Mouse (Mus musculus) ES-CJ7 (cell line): ENCODE data around the gene Fzr1.

Source experiments
- DNase-seq: peaks from one replicate; pipeline ENCODE4 v3.0.0; 2011; ENCODE audit warnings: low read depth, low spot score

Fzr1 gene

GRCm38 (mm10) chr10:81377793-81378552 is at the start of gene Fzr1:
Gene Fzr1, minus strand, starts transcription at chr10:81378516.
- no peak for DNase-seq

GRCm38 (mm10) chr10:81427804-81428506 is 49.6 kb upstream of the Fzr1 start:
- peak; percentile 16 for DNase-seq

- DNase-seq, result no peak
These were observed 49.0 kb upstream of the Fzr1 start for GRCm38 (mm10) chr10:81427327-81427726.

GRCm38 (mm10) chr10:81426897-81427296 is 48.6 kb upstream of the Fzr1 start:
- peak; percentile 9 for DNase-seq

DNA sequence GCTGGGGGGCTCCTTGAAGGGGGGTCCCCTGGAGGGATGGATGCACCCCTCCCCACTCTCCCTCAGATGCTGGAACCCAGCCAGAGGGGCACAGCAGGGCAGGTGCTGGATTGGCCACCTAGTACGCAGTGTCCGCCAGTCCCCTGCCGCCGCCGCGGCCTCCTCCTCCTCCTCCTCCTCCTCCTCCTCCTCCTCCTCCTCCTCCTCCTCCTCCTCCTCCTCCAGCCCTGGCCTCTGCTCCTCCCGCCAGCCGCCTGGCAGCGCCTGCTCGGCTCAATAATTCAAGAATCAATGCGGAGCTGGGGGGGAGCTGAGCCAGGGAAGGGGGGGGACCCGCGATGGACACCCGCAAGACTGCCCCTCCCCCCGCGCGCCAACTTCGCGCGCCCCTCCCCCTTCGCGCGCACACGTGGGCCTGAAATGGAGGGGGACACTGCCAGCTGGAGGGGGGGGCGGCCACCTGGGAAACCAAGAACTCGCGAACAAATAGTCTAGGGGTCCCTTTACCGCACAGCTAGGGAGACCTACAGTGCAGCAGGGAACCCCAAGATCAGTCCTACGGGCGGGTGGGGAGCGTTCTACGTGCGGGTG is 47.9 kb upstream of the Fzr1 start:
- no peak for DNase-seq

- peak; percentile 16 for DNase-seq
These were observed 47.0 kb upstream of the Fzr1 start for GRCm38 (mm10) chr10:81425236-81425850.

DNA sequence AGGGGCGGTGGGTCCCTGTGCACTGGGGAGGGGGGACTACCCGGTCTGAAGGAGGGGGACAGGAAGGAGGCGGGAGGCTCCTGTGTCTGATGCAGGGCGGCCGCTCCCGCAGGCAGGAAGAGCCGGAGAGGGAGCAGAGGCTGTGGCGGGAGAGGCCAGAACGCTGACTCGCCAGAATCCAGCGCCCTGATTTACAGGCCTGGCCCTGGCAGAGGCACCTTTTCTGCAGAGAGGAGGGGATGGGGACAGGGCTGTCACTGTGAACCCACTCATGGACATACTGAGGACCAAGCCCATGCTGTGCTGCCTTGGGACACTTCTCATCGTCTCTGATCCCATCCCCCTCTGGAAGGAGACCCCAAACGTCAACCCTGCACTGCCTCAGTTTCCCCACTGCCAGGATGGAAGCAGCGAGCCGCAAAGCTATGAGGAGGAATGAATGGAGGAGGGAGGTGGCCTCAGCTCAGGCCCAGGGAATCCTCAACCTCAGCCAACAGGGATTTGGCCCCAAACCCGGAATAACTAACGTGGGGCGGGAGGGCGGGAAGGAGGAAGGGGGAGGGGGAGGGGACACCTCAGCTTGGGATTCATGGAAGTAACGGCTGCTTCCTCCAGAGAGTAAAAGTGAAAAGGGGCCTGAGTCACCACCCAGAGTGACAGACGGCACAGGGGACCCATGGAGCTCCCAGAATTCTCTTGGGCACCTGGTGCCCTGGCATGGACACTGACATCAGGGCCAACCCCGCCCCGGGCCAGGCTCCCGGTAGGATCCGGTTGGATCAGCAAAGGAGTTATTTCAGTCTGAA is 46.1 kb upstream of the Fzr1 start:
- DNase-seq, result peak; percentile 40

GRCm38 (mm10) chr10:81423476-81424245 is 45.3 kb upstream of the Fzr1 start:
- DNase-seq, result peak; percentile 8

DNA sequence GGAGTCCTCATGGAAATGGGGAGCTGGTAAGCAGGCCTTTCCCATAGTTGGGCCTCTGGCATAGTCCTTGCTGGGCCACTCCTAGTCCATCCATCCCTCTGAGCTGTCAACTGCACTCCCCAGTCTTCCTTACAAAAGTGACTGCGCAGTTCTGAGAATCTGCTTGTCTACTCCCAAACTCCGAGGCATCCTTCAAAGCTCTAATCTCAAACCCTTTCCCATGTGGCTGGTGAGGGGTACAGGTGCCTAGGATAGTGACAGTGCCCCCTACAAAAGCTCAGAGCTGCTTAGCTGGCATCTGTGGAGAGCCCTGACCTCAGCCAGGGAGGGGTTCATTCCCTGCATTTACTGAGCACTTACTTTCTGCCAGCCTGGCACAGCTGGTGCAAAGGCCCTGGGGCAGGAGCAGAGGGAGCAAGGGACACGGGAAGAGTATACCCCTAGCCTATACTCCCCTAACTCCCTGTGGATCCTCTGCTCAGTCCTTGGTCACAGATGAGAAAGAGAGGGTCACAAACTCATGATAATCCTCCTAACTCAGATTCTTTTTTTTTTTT is 44.4 kb upstream of the Fzr1 start:
- no peak for DNase-seq

GRCm38 (mm10) chr10:81422191-81422590 is 43.9 kb upstream of the Fzr1 start:
- DNase-seq, result no peak

DNA sequence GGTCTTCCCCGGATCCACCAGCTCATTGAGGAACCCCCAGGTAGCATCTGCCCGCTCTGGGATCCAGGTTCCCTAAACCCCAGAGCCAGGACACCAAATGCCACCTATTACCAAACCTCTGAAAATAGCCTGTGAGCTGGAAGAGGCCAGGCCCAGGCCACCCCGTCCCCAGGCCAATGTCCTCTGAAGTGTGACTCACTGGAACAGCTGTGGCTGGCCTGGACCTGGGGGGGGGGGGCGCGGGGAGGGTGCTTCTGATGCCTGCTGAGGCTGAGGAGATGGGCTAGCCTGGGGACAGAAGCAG is 43.4 kb upstream of the Fzr1 start:
- no peak for DNase-seq

GRCm38 (mm10) chr10:81421041-81421796 is 42.9 kb upstream of the Fzr1 start:
- DNase-seq, result no peak

- DNase-seq, result peak; percentile 57
These were observed 42.0 kb upstream of the Fzr1 start for GRCm38 (mm10) chr10:81420191-81420767.

GRCm38 (mm10) chr10:81419111-81419928 is 41.0 kb upstream of the Fzr1 start:
- DNase-seq, result peak; percentile 42

GRCm38 (mm10) chr10:81418216-81419070 is 40.1 kb upstream of the Fzr1 start:
- DNase-seq, result peak; percentile 83

GRCm38 (mm10) chr10:81417227-81418215 is 39.2 kb upstream of the Fzr1 start:
- no peak for DNase-seq
